Mouse (Mus musculus) stomach, postnatal 0 days (tissue): ENCODE data around the gene Wnt6.

Experiments
- CTCF ChIP-seq: IDR thresholded peaks from 2 replicates; pipeline ENCODE4 v1.5.1; 2016; ENCODE audit warnings: antibody characterized with exemption, low read depth, mild to moderate bottlenecking, moderate library complexity
- EP300 ChIP-seq: optimal IDR thresholded peaks from 2 replicates; pipeline ENCODE3; 2016; ENCODE audit warnings: antibody characterized with exemption

- TF ChIP-seq CTCF (peak; percentile 79), EP300 (no peak)
These were observed 31.3 kb downstream of the Wnt6 start for GRCm38 (mm10) chr1:74802795-74803656.
